Comparison of ENCODE assay signal across 24 mouse cellular contexts in the genomic region with DNA sequence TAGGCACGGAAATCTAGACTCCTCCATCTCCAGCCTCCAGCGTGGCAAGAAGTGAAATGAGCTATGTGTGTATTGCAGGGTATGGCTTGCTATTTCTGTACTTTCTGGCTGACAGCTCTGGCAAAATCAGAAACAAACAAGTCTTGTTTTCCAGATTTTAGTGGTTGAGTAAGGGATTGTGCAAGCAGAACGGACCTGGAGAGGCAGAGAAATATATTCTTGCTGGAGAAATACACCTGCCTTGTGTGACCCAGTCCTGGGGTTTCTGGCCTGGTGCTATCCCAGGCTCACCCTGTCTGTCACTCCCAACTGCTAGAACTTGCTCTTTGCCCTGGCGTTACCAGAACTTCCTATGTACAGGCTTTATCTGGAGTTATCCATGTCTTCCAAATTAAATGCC. TPM values are rescaled to one million over a fixed set of nuclear protein-coding genes. Genes with fewer than 3 reads are reported as not detected.
DNase-seq lines count a peak whose midpoint lies in the region; ATAC-seq and TF ChIP-seq lines count a peak whose summit lies in the region.
"Had no signal": no experiment of that assay in that cellular context is flagged by ENCODE, and none has a peak within 500 bp of the region (broad histone marks: within the 10 kb centered on the region; RNA-seq: fewer than 3 reads in every experiment).

No protein-coding gene starts in this region.

- peak; percentile 12 to 14 for DNase-seq in frontal cortex, postnatal 36 days (ENCODE audit: low spot score in 2 of 2)
- DNase-seq in frontal cortex, postnatal 25 days (ENCODE audit: low spot score in 2 of 2): no peak
- peak; percentile 95 for DNase-seq in liver, adult 2 months (ENCODE audit: extremely low read depth, low read depth, low spot score)
- no peak for DNase-seq in liver, embryonic 11.5 days (ENCODE audit: low spot score)
- DNase-seq in stomach, postnatal 0 days (ENCODE audit: low spot score): peak; percentile 34
- DNase-seq in testis, postnatal 10 days (ENCODE audit: low spot score): no peak
- DNase-seq: adrenal gland, postnatal 25 days; cerebellum, adult 18-20 months; gastrocnemius, postnatal 25 days; heart, adult 2 months; kidney, postnatal 4 days; spleen, adult 18-20 months; thymus, postnatal 14 days had no signal

- no peak for ATAC-seq in liver, embryonic 11.5 days (replicated peaks; ENCODE audit: low FRiP score)
- ATAC-seq in intestine, embryonic 15.5 days: no peak
- ATAC-seq in stomach, postnatal 0 days (ENCODE audit: low FRiP score, low TSS enrichment): 0 out of 2 replicates have a peak, but pooled peaks have one; percentile 43
- ATAC-seq: CD4-positive, CD25-positive, alpha-beta regulatory T cell, adult 4 months; Patski had no signal

- H3K4me3 ChIP-seq in liver, adult 2 months (ENCODE audit: insufficient read depth, low read depth, low read length): no peak overlapping the region
- no peak overlapping the region for H3K4me3 ChIP-seq in liver, embryonic 11.5 days (ENCODE audit: low read depth, low read length)
- H3K4me3 ChIP-seq in intestine, embryonic 15.5 days (replicated peaks): no peak overlapping the region
- H3K4me3 ChIP-seq in stomach, postnatal 0 days (ENCODE audit: low read depth, low read length): no peak overlapping the region
- H3K4me3 ChIP-seq: forebrain, embryonic 12.5 days; heart, adult 2 months; heart, embryonic 15.5 days; hindbrain, embryonic 10.5 days; kidney, embryonic 15.5 days; limb, embryonic 15.5 days; lung, embryonic 15.5 days; midbrain, embryonic 10.5 days had no signal

- H3K9ac ChIP-seq in liver, adult 2 months (ENCODE audit: low read depth, low read length): no peak overlapping the region
- H3K9ac ChIP-seq in liver, embryonic 11.5 days (ENCODE audit: low read depth, low read length): no peak overlapping the region
- H3K9ac ChIP-seq in intestine, embryonic 15.5 days: no peak overlapping the region
- H3K9ac ChIP-seq in stomach, postnatal 0 days (ENCODE audit: low read length): no peak overlapping the region
- H3K9ac ChIP-seq: forebrain, embryonic 12.5 days; heart, embryonic 15.5 days; kidney, embryonic 15.5 days; limb, embryonic 15.5 days; lung, embryonic 15.5 days had no signal

- no peaks in the 10 kb centered on the region for H3K27me3 ChIP-seq in liver, adult 2 months (ENCODE audit: control insufficient read depth, insufficient read depth, low read length)
- H3K27me3 ChIP-seq in liver, embryonic 11.5 days (replicated peaks; ENCODE audit: control insufficient read depth, insufficient read depth, low read length): no peaks in the 10 kb centered on the region
- no peaks in the 10 kb centered on the region for H3K27me3 ChIP-seq in intestine, embryonic 15.5 days (replicated peaks)
- no peaks in the 10 kb centered on the region for H3K27me3 ChIP-seq in stomach, postnatal 0 days (ENCODE audit: control insufficient read depth, insufficient read depth, low read length)
- H3K27me3 ChIP-seq: forebrain, embryonic 12.5 days; kidney, embryonic 15.5 days; limb, embryonic 15.5 days; lung, embryonic 15.5 days; Patski had no signal

- TF ChIP-seq POLR2A in liver, adult 2 months (IDR thresholded peaks at IDR 0.05; ENCODE audit: extremely low read depth, insufficient read depth, low read length): no peak

- H3K27ac ChIP-seq in liver, adult 2 months (replicated peaks; ENCODE audit: insufficient read depth, low read depth, low read length): peak overlapping the region; percentile 90
- no peak overlapping the region; the same call in 1 of the 2 replicates for H3K27ac ChIP-seq in liver, embryonic 11.5 days (ENCODE audit: low read depth, low read length)
- H3K27ac ChIP-seq in intestine, embryonic 15.5 days: peak overlapping the region; percentile 32; the same call in 1 of the 2 replicates
- no peak overlapping the region; the same call in 1 of the 2 replicates for H3K27ac ChIP-seq in stomach, postnatal 0 days (replicated peaks)
- H3K27ac ChIP-seq: forebrain, embryonic 12.5 days; heart, adult 2 months; heart, embryonic 15.5 days; hindbrain, embryonic 10.5 days; kidney, embryonic 15.5 days; limb, embryonic 15.5 days; lung, embryonic 15.5 days; macrophage; midbrain, embryonic 10.5 days had no signal

- 14% methylated on average over 4 of the region's 4 CpGs for WGBS in liver, adult 2 months
- WGBS in liver, embryonic 11.5 days: 59% methylated on average over 4 of the region's 4 CpGs
- WGBS in intestine, embryonic 15.5 days: 46% methylated on average over 4 of the region's 4 CpGs
- WGBS in stomach, postnatal 0 days: 48% methylated on average over 4 of the region's 4 CpGs

- H3K4me2 ChIP-seq in liver, embryonic 11.5 days: no peak overlapping the region
- no peak overlapping the region for H3K4me2 ChIP-seq in intestine, embryonic 15.5 days (replicated peaks)
- no peak overlapping the region for H3K4me2 ChIP-seq in stomach, postnatal 0 days (replicated peaks; ENCODE audit: low read depth)
- H3K4me2 ChIP-seq: forebrain, embryonic 12.5 days; heart, embryonic 15.5 days; kidney, embryonic 15.5 days; limb, embryonic 15.5 days; lung, embryonic 15.5 days had no signal

- no peaks in the 10 kb centered on the region for H3K36me3 ChIP-seq in liver, adult 2 months (ENCODE audit: control insufficient read depth, insufficient read depth, low read length)
- H3K36me3 ChIP-seq in liver, embryonic 11.5 days (ENCODE audit: control insufficient read depth, insufficient read depth, low read length): no peaks in the 10 kb centered on the region
- H3K36me3 ChIP-seq in intestine, embryonic 15.5 days: no peaks in the 10 kb centered on the region
- no peaks in the 10 kb centered on the region for H3K36me3 ChIP-seq in stomach, postnatal 0 days (ENCODE audit: control insufficient read depth, insufficient read depth, low read length)
- H3K36me3 ChIP-seq: forebrain, embryonic 12.5 days; heart, embryonic 15.5 days; hindbrain, embryonic 10.5 days; kidney, embryonic 15.5 days; limb, embryonic 15.5 days; lung, embryonic 15.5 days; midbrain, embryonic 10.5 days had no signal

- H3K9me3 ChIP-seq in liver, embryonic 11.5 days (ENCODE audit: control insufficient read depth, low read length): no peaks in the 10 kb centered on the region
- H3K9me3 ChIP-seq in intestine, embryonic 15.5 days: no peaks in the 10 kb centered on the region
- H3K9me3 ChIP-seq in stomach, postnatal 0 days (ENCODE audit: control insufficient read depth, low read length): no peaks in the 10 kb centered on the region
- H3K9me3 ChIP-seq: forebrain, embryonic 12.5 days; heart, embryonic 15.5 days; hindbrain, embryonic 10.5 days; kidney, embryonic 15.5 days; limb, embryonic 15.5 days; lung, embryonic 15.5 days; midbrain, embryonic 10.5 days had no signal

- no peak for TF ChIP-seq EP300 in stomach, postnatal 0 days (optimal IDR thresholded peaks at IDR 0.05)

- H3K79me2 ChIP-seq in liver, adult 2 months (ENCODE audit: control insufficient read depth, insufficient read depth, low read length): peaks cover 25% of the 10 kb centered on the region

- no peak for TF ChIP-seq CTCF in liver, adult 2 months (IDR thresholded peaks at IDR 0.05; ENCODE audit: low read depth, low read length)
- TF ChIP-seq CTCF in stomach, postnatal 0 days (IDR thresholded peaks at IDR 0.05; ENCODE audit: low read depth): no peak

- peaks cover 19% of the 10 kb centered on the region for H3K4me1 ChIP-seq in liver, adult 2 months (ENCODE audit: control insufficient read depth, insufficient read depth, low read length)
- no peaks in the 10 kb centered on the region; the same call in 1 of the 2 replicates for H3K4me1 ChIP-seq in liver, embryonic 11.5 days (replicated peaks; ENCODE audit: control insufficient read depth, insufficient read depth, low read length)
- H3K4me1 ChIP-seq in intestine, embryonic 15.5 days (replicated peaks): no peaks in the 10 kb centered on the region; the same call in 1 of the 2 replicates
- no peaks in the 10 kb centered on the region for H3K4me1 ChIP-seq in stomach, postnatal 0 days (replicated peaks; ENCODE audit: control insufficient read depth, insufficient read depth)
- H3K4me1 ChIP-seq: lung, embryonic 15.5 days had no signal

RNA-seq across cellular contexts. Expression of a gene that starts 8.5 kb away (rescaled TPM):
- 14.0 and 18.5 TPM in 2 replicates for total RNA-seq in liver, adult 2 months (2014; rRNA removed)
- polyA plus RNA-seq in liver, adult 2 months (2012; rRNA removed): 6.8 and 6.9 TPM in 2 replicates
- polyA plus RNA-seq in liver, embryonic 11.5 days (2014; fragmentation: Nextera tagmentation; extraction: Ambion mirVana): 6.1 and 6.8 TPM in 2 replicates
- 73.2 and 74.7 TPM in 2 replicates for polyA plus RNA-seq in intestine, embryonic 15.5 days (2015; fragmentation: Nextera tagmentation; extraction: Ambion mirVana)
- 23.1 and 24.4 TPM in 2 replicates for polyA plus RNA-seq in stomach, postnatal 0 days (2015; fragmentation: Nextera tagmentation; extraction: Ambion mirVana)
- polyA plus RNA-seq: macrophage had no signal

RNA-seq across cellular contexts. Expression of a gene that starts 24.3 kb away (rescaled TPM):
- 4.1 and 5.3 TPM in 2 replicates for total RNA-seq in liver, adult 2 months (2014; rRNA removed)
- 1.9 and 2.5 TPM in 2 replicates for polyA plus RNA-seq in liver, adult 2 months (2012; rRNA removed)
- 15.3 and 16.1 TPM in 2 replicates for polyA plus RNA-seq in liver, embryonic 11.5 days (2014; fragmentation: Nextera tagmentation; extraction: Ambion mirVana)
- 14.8 and 14.9 TPM in 2 replicates for polyA plus RNA-seq in intestine, embryonic 15.5 days (2015; fragmentation: Nextera tagmentation; extraction: Ambion mirVana)
- polyA plus RNA-seq in stomach, postnatal 0 days (2015; fragmentation: Nextera tagmentation; extraction: Ambion mirVana): 9.1 and 9.3 TPM in 2 replicates

RNA-seq across cellular contexts. Expression of a gene that starts 54.1 kb away (rescaled TPM):
- total RNA-seq in liver, adult 2 months (2014; rRNA removed): 0.81 and 1.0 TPM in 2 replicates
- 1.8 and 2.1 TPM in 2 replicates for polyA plus RNA-seq in liver, adult 2 months (2012; rRNA removed)
- polyA plus RNA-seq in liver, embryonic 11.5 days (2014; fragmentation: Nextera tagmentation; extraction: Ambion mirVana): 40.0 and 43.6 TPM in 2 replicates
- polyA plus RNA-seq in intestine, embryonic 15.5 days (2015; fragmentation: Nextera tagmentation; extraction: Ambion mirVana): 22.0 and 22.7 TPM in 2 replicates
- 8.8 and 9.3 TPM in 2 replicates for polyA plus RNA-seq in stomach, postnatal 0 days (2015; fragmentation: Nextera tagmentation; extraction: Ambion mirVana)

RNA-seq across cellular contexts. Expression of a gene that starts 54.3 kb away (rescaled TPM):
- 3.2 TPM in 2 replicates for total RNA-seq in liver, adult 2 months (2014; rRNA removed)
- polyA plus RNA-seq in liver, adult 2 months (2012; rRNA removed): 3.3 and 5.0 TPM in 2 replicates
- 33.4 and 33.7 TPM in 2 replicates for polyA plus RNA-seq in liver, embryonic 11.5 days (2014; fragmentation: Nextera tagmentation; extraction: Ambion mirVana)
- polyA plus RNA-seq in intestine, embryonic 15.5 days (2015; fragmentation: Nextera tagmentation; extraction: Ambion mirVana): 43.2 and 45.8 TPM in 2 replicates
- polyA plus RNA-seq in stomach, postnatal 0 days (2015; fragmentation: Nextera tagmentation; extraction: Ambion mirVana): 11.7 and 12.3 TPM in 2 replicates

Comparison
In these comparisons a context has a peak if more than half of its experiments do, and no peak if none do; other contexts are left out.
1. DNase-seq: peak in frontal cortex, postnatal 36 days (2 of 2), liver, adult 2 months (single experiment) and stomach, postnatal 0 days (single experiment); none in frontal cortex, postnatal 25 days (0 of 2), liver, embryonic 11.5 days (single experiment) and testis, postnatal 10 days (single experiment).
2. H3K27ac ChIP-seq: peak in liver, adult 2 months (single experiment) and intestine, embryonic 15.5 days (single experiment); none in liver, embryonic 11.5 days (single experiment) and stomach, postnatal 0 days (single experiment).